Mouse (Mus musculus) layer of hippocampus, postnatal 10 days (tissue): ENCODE results near the gene Clptm1. TPM values are rescaled to one million over a fixed set of nuclear protein-coding genes. Genes with fewer than 3 reads are reported as not detected.
A peak's percentile ranks its signal among the peaks of the same experiment; 100 is the strongest.

Experiments used
- DNase-seq, 2 experiments: peaks; one replicate each; pipeline ENCODE4 v3.0.0; 2021; ENCODE audit warnings: low spot score in 2 of 2
- long read RNA-seq: library from polyadenylated mRNA; stranded (forward); transcript quantifications from one replicate; pipeline ENCODE4 v2.0.0, GENCODE M21; 2023
- total RNA-seq, 2 experiments: library from RNA; stranded (reverse); gene quantifications; 2 replicates each; pipeline ENCODE4 v1.2.3; 2021

Clptm1 gene
- 100 to 1,000 TPM; 140 to 143 TPM for total RNA-seq
- long read RNA-seq, full-length matches to known transcripts = 228 of 282 reads
- long read RNA-seq, partial matches to known transcripts = 34 of 282 reads
- long read RNA-seq, other reads (novel, unspliced or antisense) = 20 of 282 reads

GRCm38 (mm10) chr7:19664955-19665841, at the start of gene Clptm1:
Gene Clptm1 (minus strand): TSS chr7:19665033.
- peak; percentile 93 to 97 for DNase-seq

- DNase-seq = no peak
Observed at GRCm38 (mm10) chr7:19713598-19713997, 48.8 kb upstream of the Clptm1 start.

DNA sequence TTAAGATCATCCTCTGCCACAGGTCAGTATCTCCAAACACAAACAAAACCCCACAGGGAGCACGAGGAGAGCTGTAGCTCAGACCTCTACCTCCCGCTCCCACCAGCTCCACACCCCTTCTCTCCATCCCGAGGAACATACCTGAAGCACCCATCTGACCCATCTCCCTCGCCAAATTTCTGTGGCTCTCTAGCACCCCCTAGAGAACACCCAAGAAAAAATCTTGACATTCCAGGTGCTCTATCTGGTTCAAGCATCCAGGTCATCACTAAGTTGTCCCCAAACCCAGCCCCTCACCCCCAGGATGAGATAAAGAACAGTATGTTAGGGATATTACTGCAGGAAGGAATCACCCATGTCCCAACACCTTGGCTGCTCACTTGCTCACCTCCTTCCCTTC, 48.4 kb upstream of the Clptm1 start:
- no peak for DNase-seq

DNA sequence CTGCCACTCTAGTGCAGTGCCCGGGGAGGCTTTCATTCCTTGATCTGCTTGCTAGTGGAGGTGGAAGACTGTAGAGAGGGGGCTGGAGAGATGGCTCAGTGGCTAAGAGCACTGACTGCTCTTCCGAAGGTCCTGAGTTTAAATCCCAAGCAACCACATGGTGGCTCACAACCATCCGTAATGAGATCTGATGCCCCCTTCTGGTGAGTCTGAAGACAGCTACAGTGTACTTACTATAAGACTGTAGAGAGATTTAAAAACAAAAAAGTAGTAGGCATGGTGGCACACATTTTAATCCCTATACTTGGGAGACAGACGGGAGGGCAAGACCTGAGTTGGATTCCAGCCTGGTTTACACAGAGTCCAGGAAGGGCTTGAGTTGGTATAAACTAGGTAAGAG, 47.6 kb upstream of the Clptm1 start:
- DNase-seq = no peak

GRCm38 (mm10) chr7:19710650-19711049, 45.8 kb upstream of the Clptm1 start:
- DNase-seq = no peak

- no peak for DNase-seq
Observed at GRCm38 (mm10) chr7:19705271-19705670, 40.4 kb upstream of the Clptm1 start.

- no peak for DNase-seq
Observed at GRCm38 (mm10) chr7:19704475-19704874, 39.6 kb upstream of the Clptm1 start.

DNA sequence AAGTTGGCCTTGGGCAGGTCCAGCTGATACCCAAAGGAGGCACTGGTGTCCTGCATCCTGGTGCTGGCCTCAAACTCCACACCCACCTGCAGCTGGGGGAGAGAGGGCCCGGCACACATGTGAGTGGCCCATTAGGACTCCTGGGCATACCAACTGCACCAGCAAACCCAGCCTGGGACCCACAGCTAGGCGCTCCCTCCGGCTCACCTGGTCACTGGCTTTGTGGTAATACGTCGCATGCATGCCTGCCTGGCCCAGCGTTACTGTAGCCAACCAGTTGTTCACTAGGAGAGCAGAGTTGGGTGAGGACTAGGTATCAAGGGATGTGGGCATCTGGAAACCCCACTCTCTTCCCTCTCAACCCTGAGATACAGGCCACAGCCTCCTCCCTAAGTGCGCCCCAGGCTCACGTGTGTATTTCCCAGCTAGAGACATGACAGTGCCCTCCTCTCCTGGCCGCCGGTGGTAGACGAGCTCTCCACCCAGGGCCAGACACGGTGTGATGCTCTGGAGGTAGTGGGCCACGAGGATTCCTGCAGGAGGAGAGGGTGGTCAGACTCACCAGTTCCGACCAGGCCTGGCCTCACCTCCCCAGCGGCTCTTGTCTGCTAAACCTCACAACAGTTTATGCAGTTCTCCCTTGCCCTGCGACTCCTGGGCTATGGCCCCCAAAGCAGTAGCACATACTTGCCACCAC, 38.2 kb upstream of the Clptm1 start:
- no peak for DNase-seq

GRCm38 (mm10) chr7:19701069-19701761, 36.4 kb upstream of the Clptm1 start:
- peak; percentile 73 to 79 for DNase-seq

- DNase-seq = no peak
Observed at GRCm38 (mm10) chr7:19700299-19701068, 35.7 kb upstream of the Clptm1 start.

- DNase-seq = no peak
Observed at GRCm38 (mm10) chr7:19699827-19700148, 35.0 kb upstream of the Clptm1 start.

GRCm38 (mm10) chr7:19698907-19699826, 34.3 kb upstream of the Clptm1 start, which contains the start of gene Apoe:
Gene Apoe (minus strand): TSS chr7:19699188.
- peak; percentile 71 to 76 for DNase-seq

DNA sequence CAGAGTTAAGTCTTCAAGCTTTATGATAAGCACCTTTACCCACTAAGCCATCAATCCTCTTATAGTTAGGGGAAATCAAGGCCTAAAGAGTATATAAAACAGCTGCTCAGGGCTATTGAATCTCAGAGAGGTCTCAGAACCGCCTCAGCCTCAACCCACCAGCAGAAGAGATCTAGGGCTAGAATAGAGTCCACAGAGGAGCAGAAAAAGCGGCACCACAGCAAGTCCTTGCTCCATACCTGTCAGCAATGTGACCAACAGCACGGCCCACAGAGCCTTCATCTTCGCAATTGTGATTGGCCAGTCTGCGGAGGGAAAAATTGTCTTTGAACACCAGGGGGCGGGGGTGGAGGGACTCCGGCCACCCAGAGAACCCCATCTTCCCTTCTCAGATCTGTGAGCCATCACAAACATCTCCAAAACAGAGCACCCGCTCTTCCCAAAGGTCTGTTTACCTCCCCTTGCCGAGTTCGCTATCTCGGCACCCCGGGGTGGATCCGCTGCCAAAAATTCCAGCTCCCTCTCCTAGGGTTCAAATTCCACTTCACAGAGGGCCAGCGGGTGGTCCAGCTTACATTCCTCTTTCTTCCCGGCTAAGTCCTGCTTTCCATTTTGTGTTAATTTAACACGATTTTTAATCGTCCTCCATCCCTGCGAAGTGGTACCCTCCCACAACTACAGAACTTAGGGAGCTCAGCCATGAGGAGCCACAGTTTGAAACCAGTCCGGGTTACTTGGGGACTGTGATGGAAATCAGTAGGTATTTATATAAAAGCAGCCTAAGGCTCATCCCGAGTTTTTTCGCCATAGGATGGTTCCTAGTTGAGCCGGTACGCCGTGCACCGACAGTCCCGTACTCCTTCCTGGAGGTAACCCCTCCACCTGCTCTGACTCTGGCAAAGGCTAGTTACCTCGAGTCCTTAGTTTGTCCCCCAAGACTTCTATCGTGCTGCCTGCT, 33.4 kb upstream of the Clptm1 start:
- no peak for DNase-seq

DNA sequence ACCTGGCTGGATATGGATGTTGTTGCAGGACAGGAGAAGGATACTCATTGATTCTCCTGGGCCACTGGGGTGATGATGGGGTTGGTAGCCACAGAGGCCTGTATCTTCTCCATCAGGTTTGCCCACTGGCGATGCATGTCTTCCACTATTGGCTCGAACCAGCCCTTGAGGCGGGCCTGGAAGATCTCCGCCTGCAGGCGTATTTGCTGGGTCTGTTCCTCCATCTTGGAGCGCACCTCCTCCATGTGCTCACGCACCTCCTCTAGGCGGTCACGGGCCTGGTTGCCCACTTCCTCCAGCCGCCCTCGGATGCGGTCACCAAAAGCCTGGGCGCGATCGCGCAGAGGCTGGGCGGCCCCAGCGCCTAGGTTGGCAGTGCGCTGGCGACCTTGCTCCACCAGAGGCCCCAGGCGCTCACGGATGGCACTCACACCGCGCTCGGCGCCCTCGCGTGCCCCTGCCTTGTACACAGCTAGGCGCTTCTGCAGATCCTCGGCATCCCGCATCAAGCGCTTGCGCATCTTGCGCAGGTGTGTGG, 31.6 kb upstream of the Clptm1 start:
- no peak for DNase-seq

- DNase-seq = no peak
Observed at GRCm38 (mm10) chr7:19695881-19696280, 31.0 kb upstream of the Clptm1 start.

DNA sequence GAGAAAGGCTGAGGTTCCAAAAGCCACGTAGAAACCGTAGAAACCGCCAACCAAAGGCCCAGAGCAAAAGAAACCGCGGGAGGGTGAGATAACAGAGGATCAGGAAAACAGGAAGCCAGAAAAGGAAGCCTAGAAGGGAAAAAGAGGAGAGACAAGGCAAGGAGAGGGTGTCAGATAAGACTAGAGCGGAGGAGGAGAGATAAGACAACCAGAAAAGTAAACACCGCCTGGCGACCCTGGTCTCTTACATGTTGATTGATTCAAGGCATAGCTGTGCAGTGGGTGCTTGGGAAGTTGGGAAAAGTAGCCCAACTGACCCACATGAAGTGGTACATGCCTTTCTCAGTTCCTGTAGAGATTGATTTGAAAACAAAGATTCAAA, 30.4 kb upstream of the Clptm1 start:
- DNase-seq = no peak

DNA sequence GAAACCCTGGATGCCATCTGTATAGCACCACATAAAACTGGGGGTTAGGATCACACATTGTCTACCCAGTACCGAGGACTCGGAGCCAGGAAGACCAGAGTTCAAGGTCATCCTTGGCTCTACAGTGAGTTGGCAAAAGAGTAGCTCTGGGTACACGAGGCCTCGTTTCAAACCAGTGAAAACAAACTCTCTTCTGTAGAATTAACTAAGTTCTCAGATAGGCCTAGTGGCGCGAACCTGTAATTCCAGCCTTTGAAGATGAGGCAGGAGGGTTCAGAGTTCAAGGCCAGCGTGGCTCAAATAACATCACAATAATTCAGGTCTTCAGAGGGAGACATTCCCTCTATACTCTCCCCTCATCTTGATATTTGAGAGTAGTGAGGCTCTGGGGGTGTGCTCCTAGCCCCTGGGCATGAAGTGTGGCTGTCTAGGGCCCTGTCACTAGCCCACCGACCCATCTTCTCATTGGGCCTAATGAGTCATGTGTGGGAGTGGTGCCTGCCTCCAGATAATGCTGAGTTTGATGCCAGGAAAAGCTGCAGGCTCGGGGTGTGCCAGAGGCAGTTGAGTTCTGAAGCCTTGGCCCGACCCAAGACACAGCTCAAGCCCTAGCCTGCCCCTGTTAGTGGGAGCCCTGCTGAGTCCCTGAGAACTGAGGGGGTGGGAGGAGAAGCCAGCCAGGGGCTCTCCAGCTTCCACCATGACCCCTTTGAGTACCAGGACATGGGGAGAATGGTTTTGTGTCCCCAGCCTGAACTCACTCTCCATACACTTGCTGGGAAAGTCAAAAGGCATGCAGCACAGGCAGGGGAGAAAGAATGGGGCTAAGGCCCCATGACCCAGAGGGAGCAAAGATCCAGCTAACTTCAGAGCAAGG, 29.7 kb upstream of the Clptm1 start:
- peak; percentile 30 to 46 for DNase-seq
